Mouse (Mus musculus) right cerebral cortex, postnatal 4 days (tissue): ENCODE data around the gene Slc7a11.

Source experiments
- DNase-seq: peaks from one replicate; pipeline ENCODE4 v3.0.0-alpha.2; 2022

Gene Slc7a11

DNA sequence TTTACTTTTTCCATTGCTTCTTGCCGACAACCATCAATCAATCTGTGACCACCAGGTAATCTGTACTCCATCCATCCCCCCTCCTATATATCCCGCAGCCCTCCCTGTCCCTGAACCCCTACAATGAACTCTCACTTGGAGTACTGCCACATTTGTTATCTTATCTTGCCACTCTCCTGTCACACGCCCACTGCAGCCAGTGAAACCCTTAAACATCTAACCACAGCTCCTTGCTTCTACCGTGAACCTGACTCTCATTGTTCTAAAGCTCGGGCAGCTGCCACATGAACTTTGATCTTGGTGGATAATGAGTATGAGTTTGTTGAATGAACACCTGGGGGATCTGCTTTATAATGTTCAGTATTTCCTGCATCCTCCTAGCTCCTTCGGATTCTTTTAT lies 140.8 kb downstream of the Slc7a11 start:
- DNase-seq, result no peak

DNA sequence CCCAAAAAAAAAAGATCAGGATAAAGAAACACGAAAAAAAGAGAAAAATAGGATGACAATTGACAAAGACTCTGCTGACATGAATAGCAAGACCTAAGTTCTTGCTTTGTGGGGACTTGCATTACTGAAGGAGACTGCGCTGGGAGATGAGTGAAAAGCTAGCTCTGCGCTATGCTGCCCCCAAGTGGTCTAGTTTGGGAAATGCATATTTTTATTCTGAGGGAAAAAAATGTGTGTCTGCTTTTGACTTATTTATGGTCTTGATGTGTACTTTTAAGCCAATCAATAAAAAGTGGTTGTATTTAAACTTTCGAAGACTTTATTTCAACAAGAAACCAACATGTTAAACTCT lies 142.5 kb downstream of the Slc7a11 start:
- peak; percentile 67 for DNase-seq

DNA sequence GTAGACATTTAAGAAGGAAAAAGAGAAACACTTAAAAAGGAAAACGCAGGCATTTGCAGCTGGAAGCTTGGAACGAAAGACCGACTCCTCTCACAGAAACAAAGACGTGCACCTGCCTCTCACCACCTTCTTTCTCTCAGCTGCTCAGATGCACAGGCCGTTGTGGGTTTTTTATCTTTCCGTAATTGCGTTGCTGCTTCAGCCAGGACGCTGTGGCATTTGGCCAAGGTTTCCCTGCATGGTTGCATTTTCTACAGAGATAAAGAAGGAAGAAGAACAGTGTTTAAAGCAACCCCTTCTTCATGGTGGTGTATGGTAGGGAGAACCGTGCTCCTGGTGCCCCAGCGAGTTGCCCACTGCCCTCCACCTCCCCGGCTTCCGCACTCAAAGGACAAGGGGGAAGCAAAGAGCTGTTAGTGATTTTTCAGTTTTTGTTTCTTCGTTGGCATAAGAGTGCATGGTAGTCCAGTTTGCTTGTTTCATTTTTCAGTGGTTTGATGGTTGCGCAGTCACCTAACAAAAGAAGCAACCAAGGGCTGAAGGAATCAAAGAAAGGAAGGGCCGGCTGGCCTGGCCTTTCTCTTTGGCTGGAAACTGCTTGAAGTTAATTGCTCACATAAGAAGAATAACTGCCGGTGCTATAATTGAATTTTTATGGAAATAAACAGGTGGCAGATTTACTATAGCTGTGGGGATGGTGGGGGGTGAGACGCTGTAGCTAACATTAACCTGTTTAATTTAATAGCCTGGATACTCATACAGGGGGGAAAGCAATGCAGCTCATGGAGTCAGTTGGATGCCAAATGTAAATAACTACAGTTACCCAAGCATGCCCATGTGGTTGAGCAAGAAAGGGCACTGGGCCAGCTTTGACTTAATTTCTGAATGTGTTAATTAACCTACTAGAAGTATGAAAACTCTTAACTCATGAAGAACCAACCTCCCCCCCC lies 143.1 kb downstream of the Slc7a11 start:
- peak; percentile 64 for DNase-seq

DNA sequence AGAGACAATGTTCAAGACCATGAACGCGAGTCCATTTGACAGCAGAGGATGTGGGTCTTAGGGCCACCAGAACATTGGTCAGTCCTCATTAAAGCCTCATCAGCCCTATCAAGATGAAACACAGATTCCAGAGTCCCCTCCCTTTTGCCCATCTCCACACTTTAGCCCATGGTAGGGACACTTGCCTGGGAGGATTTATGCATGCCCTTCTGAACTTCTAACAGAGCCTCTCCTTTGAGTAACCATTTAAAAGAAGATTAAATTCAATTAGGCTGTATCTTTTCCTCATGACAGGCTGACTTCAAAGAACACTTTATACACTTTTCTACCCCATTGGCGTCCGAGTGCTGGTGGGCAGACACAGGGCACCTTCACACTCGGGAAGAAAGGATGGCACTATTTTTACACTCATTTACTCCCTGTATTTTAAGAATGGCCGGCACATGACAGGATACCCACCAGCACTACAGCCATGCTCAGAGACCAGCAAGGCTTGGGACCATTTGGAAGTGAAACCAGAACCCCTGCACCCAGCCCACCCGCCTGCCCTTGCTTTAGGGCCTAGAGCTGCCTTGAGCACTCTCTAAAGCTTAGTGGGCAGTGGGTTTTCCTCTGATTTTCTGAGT lies 144.9 kb downstream of the Slc7a11 start:
- DNase-seq, result no peak

DNA sequence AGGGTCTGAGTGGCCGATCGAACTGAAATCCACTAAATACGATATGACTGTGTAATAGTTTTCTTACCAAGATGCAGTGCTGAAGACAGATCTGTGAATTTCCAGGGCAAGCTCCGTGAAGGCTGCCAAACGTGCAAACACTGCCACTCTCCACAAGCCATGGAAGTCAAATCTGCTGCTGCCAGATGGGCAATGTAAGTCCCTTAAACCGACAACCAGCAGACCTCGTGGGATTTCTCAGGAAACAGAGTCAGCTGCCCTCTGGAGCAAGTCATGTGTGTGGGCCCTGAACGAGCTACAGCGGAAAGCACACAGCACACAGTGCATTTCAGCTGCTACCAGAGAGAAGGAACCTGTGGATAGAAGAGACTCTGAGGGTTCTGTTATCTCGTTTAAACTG lies 146.5 kb downstream of the Slc7a11 start:
- DNase-seq, result no peak

DNA sequence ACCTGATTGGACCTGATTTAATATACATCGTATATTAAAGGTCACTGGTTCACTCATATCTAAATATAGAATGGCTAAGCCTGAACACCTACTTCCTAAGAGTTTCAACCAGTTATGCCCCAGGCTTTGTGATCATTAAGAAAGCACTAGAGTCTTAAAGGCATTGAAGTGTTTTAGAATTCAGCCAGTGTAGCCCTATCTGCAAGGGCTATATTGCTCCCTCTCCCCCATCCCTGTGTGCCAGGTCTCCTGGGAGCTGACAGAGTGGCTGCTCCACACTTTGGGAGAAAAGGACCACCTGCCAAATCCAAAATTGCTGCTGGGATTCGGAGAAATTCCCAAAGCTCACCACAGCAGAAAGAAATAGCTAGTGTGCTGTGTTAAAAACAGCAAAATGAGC lies 168.4 kb downstream of the Slc7a11 start:
- DNase-seq, result no peak

DNA sequence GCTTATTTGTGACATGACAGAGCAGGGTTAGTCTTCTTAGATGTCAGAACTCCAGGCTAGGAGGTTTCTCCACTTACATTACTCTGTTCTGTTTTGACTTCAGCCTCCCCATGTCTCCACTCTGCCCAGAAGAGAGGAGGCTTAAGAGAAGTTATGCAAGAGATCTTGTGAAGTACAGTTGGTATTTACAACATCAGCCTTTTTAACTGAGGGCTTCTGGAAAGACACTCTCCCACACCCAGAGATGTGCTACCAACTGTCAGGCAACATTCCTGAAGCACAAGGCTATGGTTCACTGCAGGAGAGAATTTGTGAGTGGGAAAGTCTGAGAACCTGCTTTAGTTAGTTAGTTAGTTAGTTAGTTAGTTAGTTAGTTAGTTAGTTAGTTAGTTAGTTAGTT lies 171.2 kb downstream of the Slc7a11 start:
- DNase-seq, result no peak

DNA sequence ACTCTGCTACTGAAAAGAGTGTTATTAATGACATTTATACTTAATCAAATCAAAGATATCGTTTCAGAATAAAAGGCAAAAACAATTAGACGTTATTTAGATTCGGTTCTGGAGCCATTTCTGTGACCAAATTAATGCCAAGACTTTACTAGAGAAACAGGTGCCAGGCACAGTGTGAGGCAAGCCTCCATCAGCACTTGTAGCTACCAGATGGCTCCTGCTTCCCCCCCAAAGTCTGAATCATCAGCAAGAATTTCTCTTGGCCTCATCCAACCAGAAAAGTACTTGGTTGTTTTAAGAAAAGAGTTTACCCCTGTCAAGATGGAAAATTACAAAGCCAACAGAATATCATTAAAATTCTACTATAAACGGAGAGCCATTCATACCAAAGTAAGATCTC lies 173.7 kb downstream of the Slc7a11 start:
- DNase-seq, result no peak

DNA sequence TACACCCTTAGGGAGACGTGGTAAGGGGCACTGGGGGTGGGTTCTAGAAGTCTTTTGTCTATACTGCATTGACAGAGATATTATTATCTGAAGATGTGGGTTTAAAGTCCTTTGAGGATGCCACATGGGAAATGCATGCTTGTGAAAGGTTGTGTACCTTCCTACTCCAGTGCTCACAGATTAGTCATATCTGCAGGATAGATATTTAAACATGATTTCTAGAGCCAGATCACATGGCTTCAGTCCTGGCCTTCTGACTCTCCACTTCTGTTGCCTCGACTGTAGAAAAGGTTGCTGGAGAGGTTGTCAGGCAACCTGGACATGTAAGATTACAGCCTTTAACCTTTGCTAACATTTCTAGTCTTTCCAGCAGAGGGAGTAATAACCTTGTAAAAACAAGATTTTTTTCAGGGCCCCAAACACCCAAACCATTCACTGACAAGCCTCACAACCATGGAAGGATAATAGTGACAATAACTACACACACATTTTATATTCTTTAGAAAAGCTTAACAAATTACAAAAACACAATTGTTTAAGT lies 180.8 kb downstream of the Slc7a11 start:
- no peak for DNase-seq

DNA sequence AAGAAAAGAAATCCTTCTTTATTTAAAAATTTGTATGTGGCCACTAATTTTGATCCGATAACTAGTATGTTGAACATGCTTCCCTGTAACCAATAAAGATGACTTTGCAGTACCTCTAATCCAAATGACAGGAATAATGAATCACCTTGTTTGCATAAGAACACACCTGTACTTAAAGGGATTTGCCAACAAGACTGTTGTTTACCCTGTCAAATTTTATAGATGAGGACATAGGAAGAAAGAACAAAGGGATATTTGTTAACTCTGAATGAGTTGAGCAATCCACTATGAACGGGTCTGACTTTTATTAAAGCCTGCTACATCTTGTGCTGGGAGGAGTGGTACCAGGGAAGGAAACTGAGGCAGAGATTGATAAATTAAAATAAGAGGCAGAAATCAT lies 181.3 kb downstream of the Slc7a11 start:
- DNase-seq, result no peak

DNA sequence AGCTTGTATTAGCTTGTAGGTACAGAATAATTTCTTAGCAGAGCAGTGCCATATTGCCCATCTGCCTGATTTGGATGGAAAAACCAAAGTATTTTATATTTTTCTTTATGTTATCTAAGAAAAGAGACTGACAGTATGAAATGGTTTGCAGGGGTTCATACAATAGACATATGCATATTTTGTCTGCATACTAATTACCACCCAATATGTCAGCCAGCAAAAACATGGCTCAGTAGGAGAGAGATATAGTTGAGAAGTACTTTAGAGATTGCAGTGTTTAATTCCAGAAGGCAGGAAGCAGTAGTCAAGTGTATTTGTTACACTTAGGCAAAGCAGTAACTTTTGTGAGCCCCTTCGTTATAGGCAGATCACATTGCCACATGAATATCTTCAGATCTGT lies 182.7 kb downstream of the Slc7a11 start:
- no peak for DNase-seq

DNA sequence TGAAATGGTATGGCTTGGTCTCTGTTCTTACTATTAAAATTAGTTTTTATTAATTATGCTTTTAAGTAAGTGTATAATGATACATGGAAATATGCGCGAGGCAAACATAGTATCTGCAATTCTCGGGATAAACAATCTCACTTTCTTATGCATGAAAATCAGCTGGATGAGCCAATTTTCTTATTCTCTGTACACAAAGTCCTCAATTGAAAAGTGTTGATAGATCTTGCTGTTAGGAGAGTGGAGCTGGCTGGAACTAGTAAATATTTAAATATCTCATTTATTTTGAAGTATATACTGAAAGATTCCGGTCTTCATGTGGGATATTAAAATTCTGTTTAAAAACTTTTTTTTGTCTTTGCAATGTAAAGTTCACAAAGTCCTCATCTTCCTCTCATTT lies 184.6 kb downstream of the Slc7a11 start:
- DNase-seq, result no peak

DNA sequence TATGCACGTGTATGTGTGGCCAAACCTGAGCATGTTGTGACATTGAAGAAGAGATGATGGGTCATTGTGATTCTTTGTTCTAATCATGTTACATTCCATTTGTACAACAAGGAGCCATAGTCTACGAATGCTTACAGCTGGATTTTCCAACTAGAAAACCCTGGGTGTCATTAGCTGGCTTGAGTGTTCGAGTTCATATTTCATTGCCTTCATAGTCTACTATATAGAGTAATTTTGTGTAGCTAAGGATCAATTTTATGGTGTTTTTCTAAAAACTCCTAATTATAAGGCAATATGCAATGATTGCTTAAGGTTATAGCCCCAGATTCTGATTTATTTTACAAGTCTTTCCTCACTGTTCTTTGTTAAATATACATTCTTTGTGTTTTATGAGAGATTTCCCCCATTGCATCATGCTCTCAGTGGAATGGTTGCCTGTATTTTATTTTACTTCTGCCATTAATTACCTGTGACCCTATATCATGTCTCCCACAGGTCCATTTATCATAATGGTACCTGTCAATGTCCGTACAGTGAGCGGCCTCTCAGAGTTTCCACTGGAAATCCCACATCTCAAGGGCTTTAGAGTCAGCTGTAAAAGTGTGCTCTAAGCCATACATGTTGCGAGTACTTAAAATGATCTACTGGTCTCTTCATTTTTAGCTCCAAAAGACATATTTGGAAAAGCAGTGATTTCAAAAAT lies 193.7 kb downstream of the Slc7a11 start:
- DNase-seq, result no peak

DNA sequence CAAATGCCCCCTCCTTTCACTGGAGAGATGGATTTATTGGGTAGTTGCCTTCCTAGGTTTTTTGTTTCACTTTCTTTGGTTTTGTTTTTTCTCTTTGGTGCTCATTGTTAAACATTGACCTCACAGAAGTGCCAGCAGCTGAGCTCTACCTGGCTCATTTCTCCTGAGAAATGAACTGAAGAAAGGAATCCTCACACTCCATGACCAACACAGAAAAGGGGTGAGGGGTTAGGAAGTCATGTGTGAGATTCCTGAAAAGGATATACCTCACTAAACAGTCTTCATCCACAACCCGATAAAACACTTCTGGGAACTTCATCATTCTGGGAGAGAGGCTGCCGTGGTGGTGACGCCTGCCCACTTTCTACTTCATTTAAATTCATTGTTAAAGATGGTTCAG lies 207.4 kb downstream of the Slc7a11 start:
- DNase-seq, result no peak

DNA sequence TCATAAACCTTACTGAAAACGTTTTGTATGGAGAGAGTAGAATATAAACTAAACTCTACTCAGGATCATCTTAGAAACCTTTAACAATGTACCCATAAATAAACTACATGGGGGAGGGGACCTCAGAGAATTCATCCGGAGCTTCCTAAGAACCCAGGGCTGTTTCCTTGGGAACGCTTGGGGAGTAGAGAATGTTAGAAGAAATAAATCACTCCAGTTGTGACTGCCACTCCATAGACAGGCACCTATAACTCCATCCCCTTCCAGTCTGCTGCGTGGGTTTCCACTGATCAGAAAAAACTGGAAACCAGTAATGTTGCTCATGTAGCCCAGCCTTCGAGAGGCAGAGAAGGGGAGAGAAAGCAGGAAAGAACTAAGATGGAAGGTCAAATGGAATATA lies 210.3 kb downstream of the Slc7a11 start:
- no peak for DNase-seq

DNA sequence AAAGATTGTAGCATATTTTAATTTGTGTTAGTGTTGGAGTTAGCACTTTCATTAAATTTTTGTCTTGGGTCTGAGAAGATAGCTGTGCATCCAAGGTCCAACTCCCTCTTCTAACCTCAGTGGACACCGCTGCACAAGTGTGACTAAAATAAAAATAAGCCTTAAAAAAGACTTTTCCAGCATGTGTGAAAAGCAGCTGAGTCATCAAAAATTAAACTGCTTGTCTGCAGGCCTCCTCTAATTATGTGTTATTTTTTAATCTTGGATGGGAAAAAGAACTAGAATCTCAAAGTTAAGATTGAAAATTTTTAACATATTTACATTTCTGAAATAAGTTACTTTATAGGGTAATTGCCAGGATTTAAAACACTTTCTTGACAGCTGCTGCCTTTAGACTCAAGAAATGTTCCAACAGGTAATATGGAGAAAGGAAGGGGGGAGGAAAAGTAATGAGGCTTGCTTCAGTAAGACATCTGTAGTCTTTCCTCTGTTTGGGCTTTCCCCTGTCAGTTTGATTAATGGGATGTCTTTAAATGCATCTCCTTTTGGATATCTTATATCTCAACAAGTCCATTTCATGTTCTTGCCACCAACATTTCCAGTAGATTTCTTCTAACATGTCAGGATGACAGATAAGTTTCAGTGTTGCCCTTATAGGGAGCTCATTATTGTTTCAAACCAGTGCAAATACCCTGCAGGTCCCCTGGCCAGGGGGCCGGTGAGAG lies 218.9 kb downstream of the Slc7a11 start:
- no peak for DNase-seq

DNA sequence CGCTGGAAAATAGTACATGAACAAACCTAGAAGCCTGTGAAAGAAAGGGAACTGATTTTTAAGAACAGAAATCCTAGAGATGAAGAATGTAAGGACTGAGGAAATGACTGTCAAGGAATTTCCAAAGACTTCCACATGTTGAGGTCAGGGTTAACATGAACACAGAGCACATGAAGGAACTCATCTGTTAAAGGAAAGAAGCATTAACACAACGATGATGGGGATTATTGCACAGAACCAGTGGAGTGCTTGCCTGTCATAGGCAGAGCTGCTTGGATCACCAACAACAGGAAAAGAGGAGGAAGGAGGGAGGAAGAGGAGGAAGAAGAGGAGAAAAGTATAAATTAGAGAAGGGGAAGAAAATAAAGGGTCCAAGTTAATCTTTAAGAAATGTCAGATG lies 223.0 kb downstream of the Slc7a11 start:
- no peak for DNase-seq

DNA sequence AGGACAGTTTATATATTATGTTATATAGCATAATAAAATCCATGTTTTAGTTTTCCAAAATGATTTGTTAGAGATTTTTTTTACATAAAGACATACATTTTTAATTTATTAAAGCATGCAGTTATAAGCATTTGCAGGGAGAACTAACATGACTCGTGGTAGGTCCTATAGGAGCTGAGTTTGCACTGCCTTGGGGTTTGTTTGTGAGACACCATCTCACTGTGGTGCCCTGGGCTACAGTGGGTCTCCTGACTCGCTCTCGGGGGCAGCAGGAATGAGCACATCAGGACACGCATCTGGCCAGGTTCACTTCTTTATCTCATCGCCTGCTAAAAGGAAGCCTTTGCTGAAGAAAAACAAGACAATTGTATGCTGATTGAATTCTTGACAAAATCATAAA lies 257.0 kb downstream of the Slc7a11 start:
- DNase-seq, result no peak

DNA sequence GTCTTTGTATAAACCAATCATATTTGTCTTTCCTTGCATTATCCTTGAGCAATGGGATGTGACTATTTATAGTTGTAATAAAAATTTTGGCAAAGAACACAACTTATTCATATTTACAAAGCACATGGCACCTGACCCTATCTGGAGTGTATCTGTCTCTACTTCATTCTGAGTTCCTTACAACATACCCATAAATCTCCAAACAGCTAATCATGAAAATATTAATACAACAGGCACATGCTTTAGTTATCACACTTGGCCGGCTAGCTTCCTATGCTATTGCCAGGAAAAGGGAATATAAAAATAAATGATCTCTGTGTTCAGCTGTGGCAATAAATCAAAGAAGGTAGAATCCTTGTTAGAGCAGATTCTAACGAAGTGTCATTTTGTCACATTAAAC lies 257.5 kb downstream of the Slc7a11 start:
- DNase-seq, result no peak

DNA sequence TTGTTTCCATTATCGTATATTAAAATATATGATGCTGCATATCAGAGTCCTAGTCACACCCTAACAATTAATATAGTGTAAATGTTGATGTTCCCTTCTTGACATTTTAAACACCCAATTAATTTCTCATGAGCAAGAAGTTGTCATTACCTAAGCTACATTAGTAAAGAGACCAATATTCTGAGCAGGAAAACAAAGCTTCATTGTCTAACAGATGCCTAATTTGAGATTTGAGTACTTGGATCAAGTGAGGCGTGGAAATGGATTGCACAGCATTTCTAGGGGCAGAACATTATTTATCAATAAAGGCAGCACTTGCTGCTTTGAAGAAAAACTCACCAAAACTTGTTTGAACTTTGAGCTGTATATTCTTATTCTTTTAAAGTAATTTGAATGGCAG lies 282.7 kb downstream of the Slc7a11 start:
- no peak for DNase-seq

DNA sequence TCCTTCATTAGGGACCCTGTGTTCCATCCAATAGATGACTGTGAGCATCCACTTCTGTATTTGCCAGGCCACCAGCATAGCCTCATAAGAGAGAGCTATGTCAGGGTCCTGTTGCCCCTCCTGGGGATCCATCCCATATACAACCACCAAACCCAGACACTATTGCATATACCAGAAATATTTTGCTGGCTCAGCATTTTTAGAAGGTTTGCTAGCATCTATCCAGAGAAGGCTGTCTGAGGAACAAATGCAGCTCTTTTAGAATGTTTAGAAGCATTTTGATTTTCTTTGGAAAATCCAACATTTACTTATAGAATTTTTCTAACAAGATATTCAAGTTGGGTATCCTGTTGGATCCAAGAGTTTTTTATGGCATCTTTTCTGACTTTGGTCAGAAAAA lies 299.3 kb downstream of the Slc7a11 start:
- DNase-seq, result no peak

DNA sequence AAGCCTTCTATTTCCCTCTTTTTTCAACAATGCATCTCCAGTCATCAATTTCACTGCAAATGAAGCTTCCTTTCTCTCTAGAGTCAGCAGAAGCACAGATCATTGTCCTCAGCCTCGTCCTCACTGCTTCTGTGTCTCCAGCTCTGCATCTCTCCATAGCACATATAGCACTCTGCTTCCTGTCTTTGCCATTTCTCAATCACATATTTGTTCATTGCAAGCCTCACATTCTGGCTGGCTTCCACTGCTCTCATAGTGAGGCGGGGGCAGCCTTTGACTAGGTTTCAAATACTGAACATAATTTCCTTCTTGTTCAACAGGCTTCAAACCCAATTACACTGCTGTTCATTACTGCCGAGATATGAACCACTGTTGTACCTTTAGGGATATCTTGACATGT lies 305.1 kb downstream of the Slc7a11 start:
- no peak for DNase-seq

DNA sequence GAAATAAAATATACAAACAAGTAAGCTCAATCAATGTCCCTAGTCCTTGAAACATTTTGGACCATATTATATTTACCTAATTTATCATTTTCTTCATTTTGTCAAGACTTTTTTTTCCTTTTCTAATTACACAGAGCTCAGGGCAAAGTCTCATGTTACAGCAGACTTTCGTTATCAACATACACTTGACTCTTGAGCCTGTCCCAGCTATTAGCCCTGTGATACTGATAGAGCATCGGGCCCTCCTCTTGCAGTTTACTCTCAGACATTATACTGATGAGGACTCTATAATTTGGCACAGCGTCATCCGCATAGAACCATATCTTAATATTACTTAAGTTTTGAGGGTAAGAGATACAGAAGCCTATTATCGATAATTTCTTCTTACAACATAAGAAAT lies 311.2 kb downstream of the Slc7a11 start:
- DNase-seq, result no peak
